Mouse (Mus musculus) CH12.LX (cell line): ENCODE data around the gene Prkcd.

Experiments
- CHD1 ChIP-seq: IDR thresholded peaks from 2 replicates; pipeline ENCODE4 v1.6.1; 2012; ENCODE audit warnings: low read depth, low read length, improper control_type of control experiment, inconsistent platforms
- CTCF ChIP-seq, 2 experiments: IDR thresholded peaks in 1 of 2; conservative IDR thresholded peaks in 1 of 2; 2 replicates each; pipeline ENCODE4 v1.5.1; 2011 to 2012; ENCODE audit warnings: low read depth in 2 of 2, low read length in 2 of 2, improper control_type of control experiment in 1 of 2, inconsistent platforms in 1 of 2, mild to moderate bottlenecking in 1 of 2, moderate library complexity in 1 of 2
- E2F4 ChIP-seq: IDR thresholded peaks from 2 replicates; pipeline ENCODE4 v1.6.1; 2011; ENCODE audit warnings: low read depth, low read length, improper control_type of control experiment; ENCODE audit not compliant: insufficient replicate concordance
- POLR2AphosphoS2 ChIP-seq: IDR thresholded peaks from 2 replicates; pipeline ENCODE4 v1.6.1; 2011; ENCODE audit warnings: low read depth, low read length, improper control_type of control experiment
- SIN3A ChIP-seq: IDR thresholded peaks from 2 replicates; pipeline ENCODE4 v1.6.1; 2012; ENCODE audit warnings: low read length, improper control_type of control experiment, inconsistent platforms
- UBTF ChIP-seq: IDR thresholded peaks from 2 replicates; pipeline ENCODE4 v1.6.1; 2012; ENCODE audit warnings: low read depth, mild to moderate bottlenecking, inconsistent platforms, low read length, improper control_type of control experiment, moderate library complexity
- ZNF384 ChIP-seq: IDR thresholded peaks from 2 replicates; pipeline ENCODE4 v1.6.1; 2012; ENCODE audit warnings: low read depth, low read length, improper control_type of control experiment, inconsistent platforms

- TF ChIP-seq CTCF (conservative IDR thresholded peaks at IDR 0.05 in 1 of 2, IDR thresholded peaks at IDR 0.05 in 1 of 2; ENCODE audit: low read depth in 2 of 2, low read length in 2 of 2), result no peak
- no peak for TF ChIP-seq SIN3A
- no peak for TF ChIP-seq POLR2AphosphoS2
- no peak for TF ChIP-seq E2F4
- no peak for TF ChIP-seq UBTF
- TF ChIP-seq CHD1, result no peak
- no peak for TF ChIP-seq ZNF384
Measured at GRCm38 (mm10) chr14:30670161-30670560, 44.2 kb upstream of the Prkcd start.
